ENCODE assay signal across 8 mouse cellular contexts in genomic region chr10:73096531-73097135, GRCm38 (mm10). TPM values are rescaled to one million over a fixed set of nuclear protein-coding genes. Genes with fewer than 3 reads are reported as not detected.
DNase-seq lines count a peak whose midpoint lies in the region; ATAC-seq and TF ChIP-seq lines count a peak whose summit lies in the region.

No protein-coding gene starts in this region.

- H3K27ac ChIP-seq in forebrain, embryonic 14.5 days (ENCODE audit: low read depth, low read length) = no peak overlapping the region
- no peak overlapping the region for H3K27ac ChIP-seq in neural tube, embryonic 12.5 days
- no peak overlapping the region for H3K27ac ChIP-seq in lung, postnatal 0 days (ENCODE audit: low read length)

- H3K4me1 ChIP-seq in forebrain, embryonic 14.5 days (ENCODE audit: control insufficient read depth, insufficient read depth, low read length) = peaks cover 5% of the 10 kb centered on the region; the same call in 1 of the 2 replicates
- H3K4me1 ChIP-seq in neural tube, embryonic 12.5 days = peaks cover 15% of the 10 kb centered on the region; the same call in 1 of the 2 replicates
- no peaks in the 10 kb centered on the region for H3K4me1 ChIP-seq in lung, postnatal 0 days (ENCODE audit: insufficient read depth, low read depth, low read length)

- no peak for TF ChIP-seq EP300 in lung, postnatal 0 days (IDR thresholded peaks at IDR 0.05)

- DNase-seq in adrenal gland, adult 2 months = peak; percentile 4
- DNase-seq in adrenal gland, postnatal 10 days = no peak
- peak; percentile 5 to 6 for DNase-seq in adrenal gland, postnatal 36 days
- peak; percentile 71 for DNase-seq in forebrain, embryonic 14.5 days (ENCODE audit: low spot score)
- peak; percentile 42 to 60 for DNase-seq in layer of hippocampus, postnatal 25 days (ENCODE audit: extremely low spot score in 1 of 2, low spot score in 1 of 2)
- no peak for DNase-seq in gastrocnemius, postnatal 4 days (ENCODE audit: low spot score in 2 of 2)
- no peak for DNase-seq in lung, postnatal 0 days (ENCODE audit: low spot score)

- no peak for TF ChIP-seq CTCF in lung, postnatal 0 days (IDR thresholded peaks at IDR 0.05)

- H3K9ac ChIP-seq in forebrain, embryonic 14.5 days (ENCODE audit: low read length) = peak overlapping the region; percentile 57
- peak overlapping the region; percentile 40 for H3K9ac ChIP-seq in neural tube, embryonic 12.5 days
- no peak overlapping the region for H3K9ac ChIP-seq in lung, postnatal 0 days (replicated peaks; ENCODE audit: low read depth)

- no peaks in the 10 kb centered on the region for H3K9me3 ChIP-seq in forebrain, embryonic 14.5 days (replicated peaks; ENCODE audit: control insufficient read depth, low read length)
- H3K9me3 ChIP-seq in neural tube, embryonic 12.5 days = no peaks in the 10 kb centered on the region
- no peaks in the 10 kb centered on the region for H3K9me3 ChIP-seq in lung, postnatal 0 days (ENCODE audit: low read length)

- 2% methylated on average over 17 of the region's 17 CpGs for WGBS in forebrain, embryonic 14.5 days
- WGBS in neural tube, embryonic 12.5 days = 1% methylated on average over 17 of the region's 17 CpGs
- WGBS in lung, postnatal 0 days = 2% methylated on average over 17 of the region's 17 CpGs

- H3K27me3 ChIP-seq in forebrain, embryonic 14.5 days (replicated peaks; ENCODE audit: control insufficient read depth, insufficient read depth, low read length) = peaks cover 13% of the 10 kb centered on the region
- peaks cover 41% of the 10 kb centered on the region for H3K27me3 ChIP-seq in neural tube, embryonic 12.5 days (replicated peaks)
- peaks cover 45% of the 10 kb centered on the region for H3K27me3 ChIP-seq in lung, postnatal 0 days (replicated peaks; ENCODE audit: insufficient read depth, low read length)

- no peaks in the 10 kb centered on the region for H3K36me3 ChIP-seq in forebrain, embryonic 14.5 days (ENCODE audit: control insufficient read depth, insufficient read depth, low read length)
- H3K36me3 ChIP-seq in neural tube, embryonic 12.5 days = no peaks in the 10 kb centered on the region
- no peaks in the 10 kb centered on the region for H3K36me3 ChIP-seq in lung, postnatal 0 days (ENCODE audit: insufficient read depth, low read length)

- ATAC-seq in forebrain, embryonic 14.5 days = peak; percentile 51; the same call in 1 of the 2 replicates
- peak; percentile 81 for ATAC-seq in neural tube, embryonic 12.5 days (ENCODE audit: low FRiP score, low read depth)
- no peak for ATAC-seq in lung, postnatal 0 days

- peak overlapping the region; percentile 31 for H3K4me3 ChIP-seq in forebrain, embryonic 14.5 days (ENCODE audit: low read depth, low read length)
- peak overlapping the region; percentile 43 for H3K4me3 ChIP-seq in neural tube, embryonic 12.5 days
- no peak overlapping the region for H3K4me3 ChIP-seq in lung, postnatal 0 days (ENCODE audit: low read depth, low read length)

- H3K4me2 ChIP-seq in forebrain, embryonic 14.5 days (ENCODE audit: low read length) = peak overlapping the region; percentile 96
- H3K4me2 ChIP-seq in neural tube, embryonic 12.5 days (replicated peaks) = peak overlapping the region; percentile 80
- H3K4me2 ChIP-seq in lung, postnatal 0 days (replicated peaks; ENCODE audit: low read depth, low read length) = no peak overlapping the region

RNA-seq across cellular contexts. Expression of gene Pcdh15, which starts 2.5 kb away (rescaled TPM):
- 1 to 10 TPM; 5.0 to 7.9 TPM for total RNA-seq in adrenal gland, adult 2 months (2021)
- polyA plus RNA-seq in adrenal gland, adult 2 months (2012; rRNA removed) = 0.26 and 1.2 TPM in 2 replicates
- total RNA-seq in adrenal gland, postnatal 10 days (2021) = 1 to 10 TPM; 3.5 to 5.4 TPM
- total RNA-seq in adrenal gland, postnatal 36 days (2021) = 1 to 10 TPM; 4.1 to 4.3 TPM
- 1.9 and 3.2 TPM in 2 replicates for polyA plus RNA-seq in forebrain, embryonic 14.5 days (2014; fragmentation: Nextera tagmentation; extraction: Ambion mirVana)
- 10 to 100 TPM; 16.2 to 19.5 TPM for total RNA-seq in layer of hippocampus, postnatal 25 days (2021)
- 7.1 and 7.7 TPM in 2 replicates for polyA plus RNA-seq in neural tube, embryonic 12.5 days (2016; fragmentation: Nextera tagmentation; extraction: Ambion mirVana)
- total RNA-seq in gastrocnemius, postnatal 4 days (2021) = under 1 TPM; 0.37 to 0.39 TPM
- polyA plus RNA-seq in lung, postnatal 0 days (2015; fragmentation: Nextera tagmentation; extraction: Ambion mirVana) = 0.06 TPM in 1 of 2 replicates, not detected in the other

Comparison
In these comparisons a context has a peak if more than half of its experiments do, and no peak if none do; other contexts are left out.
1. DNase-seq: peak in adrenal gland, adult 2 months (single experiment), adrenal gland, postnatal 36 days (2 of 2), forebrain, embryonic 14.5 days (single experiment) and layer of hippocampus, postnatal 25 days (2 of 2); none in adrenal gland, postnatal 10 days (single experiment), gastrocnemius, postnatal 4 days (0 of 2) and lung, postnatal 0 days (single experiment).